Mouse (Mus musculus): ENCODE data around the gene Dtwd1. TPM values are rescaled to one million over a fixed set of nuclear protein-coding genes. Genes with fewer than 3 reads are reported as not detected.

Dtwd1 gene
- polyA plus RNA-seq (2014; fragmentation: Illumina TruSeq; extraction: RNeasy Lipid Tissue Mini Kit (QIAGEN cat#74804); ENCODE audit: insufficient read depth, low read depth, low replicate concordance) = 7.3 TPM

DNA sequence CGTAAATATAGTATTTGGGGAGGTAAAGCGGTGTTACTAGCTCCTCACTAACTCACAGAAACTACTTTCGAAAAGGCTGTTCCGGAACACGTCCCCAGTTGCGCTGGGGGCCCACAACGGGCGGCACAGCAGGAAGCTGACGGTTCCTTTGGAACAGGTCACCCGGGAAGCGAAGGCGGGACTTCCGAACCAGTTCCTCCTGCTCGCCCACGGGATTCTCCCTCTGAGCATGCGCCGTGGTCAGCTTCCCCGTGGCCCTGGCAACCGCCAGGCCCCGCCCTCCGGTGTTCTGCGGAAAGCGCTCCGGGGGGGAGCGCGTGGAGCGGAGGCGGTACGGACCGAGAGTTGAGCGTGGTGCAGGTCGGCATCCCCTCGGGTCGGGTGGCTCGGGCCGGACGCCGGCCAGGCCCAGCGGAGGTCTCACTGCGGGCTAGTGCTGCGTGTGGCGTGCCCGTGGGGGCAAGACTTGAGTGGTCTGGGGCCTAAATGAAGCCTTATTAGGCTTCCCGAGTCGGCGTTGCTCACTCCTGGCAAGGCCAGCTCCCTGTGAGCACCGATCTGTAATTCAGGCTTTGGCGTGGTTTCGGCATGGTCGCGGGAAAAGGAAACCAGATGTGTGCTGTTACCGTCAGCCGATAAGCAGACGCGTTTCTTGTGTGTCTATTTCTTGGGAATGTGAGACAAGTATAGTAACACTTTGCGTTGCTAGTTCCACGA lies at the start of gene Dtwd1, which contains the start of gene Fam227b:
Dtwd1 (plus strand) TSS at position 287 of the 717 bp plus-strand sequence.
Fam227b (minus strand) TSS at position 150 of the 717 bp plus-strand sequence.

GRCm38 (mm10) chr2:126214800-126215199 lies 62.9 kb downstream of the Dtwd1 start, which contains the start of gene Gm17555:
TSS of gene Gm17555 (plus strand) at chr2:126215100.

Other genes with a start within 250 kb of the Dtwd1 start
- 11.0 TPM for gene Fgf7, start 117.5 kb upstream of the Dtwd1 start, polyA plus RNA-seq (2014; fragmentation: Illumina TruSeq; extraction: RNeasy Lipid Tissue Mini Kit (QIAGEN cat#74804); ENCODE audit: insufficient read depth, low read depth, low replicate concordance)
- gene Fam227b, start 137 bp upstream of the Dtwd1 start, polyA plus RNA-seq (2014; fragmentation: Illumina TruSeq; extraction: RNeasy Lipid Tissue Mini Kit (QIAGEN cat#74804); ENCODE audit: insufficient read depth, low read depth, low replicate concordance) = not detected
- gene Gm17555, start 63.0 kb downstream of the Dtwd1 start, polyA plus RNA-seq (2014; fragmentation: Illumina TruSeq; extraction: RNeasy Lipid Tissue Mini Kit (QIAGEN cat#74804); ENCODE audit: insufficient read depth, low read depth, low replicate concordance) = not detected

Data from lung, adult 10 weeks (tissue).